Mouse (Mus musculus): ENCODE measurements around the gene Fbxo30. TPM values are rescaled to one million over a fixed set of nuclear protein-coding genes. Genes with fewer than 3 reads are reported as not detected.

Fbxo30 gene
- polyA plus RNA-seq, 1 experiment from 2014 or later = 17.7 TPM

Other genes with a start within 250 kb of the Fbxo30 start
- 13.4 and 14.6 TPM in 2 replicates for gene Grm1, start 199.0 kb upstream of the Fbxo30 start, polyA plus RNA-seq (2015; fragmentation: Nextera tagmentation; extraction: Ambion mirVana)
- gene Shprh, start 131.9 kb upstream of the Fbxo30 start, polyA plus RNA-seq (2015; fragmentation: Nextera tagmentation; extraction: Ambion mirVana) = 16.6 and 17.7 TPM in 2 replicates
- 1.8 and 2.1 TPM in 2 replicates for gene Epm2a, start 62.1 kb downstream of the Fbxo30 start, polyA plus RNA-seq (2015; fragmentation: Nextera tagmentation; extraction: Ambion mirVana)